In the genomic region with DNA sequence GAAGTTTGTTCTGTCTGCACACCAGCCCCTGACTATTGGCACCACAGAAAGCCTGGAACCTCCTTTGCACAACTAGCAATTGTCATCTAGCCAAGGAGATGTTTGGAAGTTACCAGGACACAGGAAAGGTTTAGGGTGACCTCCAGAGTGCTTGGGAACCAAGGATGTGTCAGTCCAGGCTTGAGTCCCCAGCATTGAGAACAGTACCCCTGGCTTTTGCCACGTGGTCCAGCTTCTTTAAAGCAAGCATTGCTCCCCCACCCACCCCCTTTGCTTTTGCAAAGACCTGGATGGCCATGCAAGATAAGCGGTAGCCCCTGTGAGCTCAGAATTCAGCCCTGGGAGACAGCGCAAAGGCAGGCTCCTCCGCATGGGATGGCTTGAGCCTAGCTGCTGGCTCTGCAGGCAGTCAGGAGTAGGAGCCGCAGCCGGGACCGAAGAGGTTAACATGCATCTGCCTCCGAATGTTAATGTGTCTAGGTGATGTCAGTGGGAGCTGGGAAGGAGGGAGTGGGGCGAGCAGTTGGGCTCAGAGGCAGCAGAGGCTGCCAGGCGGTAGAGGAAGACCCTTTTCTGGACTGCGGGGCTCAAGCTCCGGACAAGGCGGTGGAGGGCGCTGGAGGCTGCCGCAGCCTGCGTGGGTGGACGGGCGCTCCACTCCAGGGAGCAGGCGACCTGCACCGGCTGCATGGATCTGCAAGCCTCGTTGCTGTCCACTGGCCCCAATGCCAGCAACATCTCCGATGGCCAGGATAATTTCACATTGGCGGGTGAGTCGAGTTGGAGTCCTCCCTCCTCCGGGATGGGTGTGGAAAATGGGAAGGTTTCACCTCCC, we compare ENCODE assay signal across 7 mouse cellular contexts. TPM values are rescaled to one million over a fixed set of nuclear protein-coding genes. Genes with fewer than 3 reads are reported as not detected.
A peak's percentile ranks its signal among the peaks of the same experiment; 100 is the strongest.
DNase-seq lines count a peak whose midpoint lies in the region; ATAC-seq and TF ChIP-seq lines count a peak whose summit lies in the region.

A gene (plus strand): TSS at position 414 of the 835 bp plus-strand sequence.

- 0 out of 2 replicates have a peak, but pooled peaks have one; percentile 7 for TF ChIP-seq CTCF in testis, adult 2 months (IDR thresholded peaks at IDR 0.05; ENCODE audit: control insufficient read depth, insufficient read depth, insufficient replicate concordance, low read depth, low read length)

- peak within 1 kb of the TSS; percentile 71 for H3K4me2 ChIP-seq in limb, embryonic 12.5 days
- H3K4me2 ChIP-seq in midbrain, embryonic 15.5 days: peak within 1 kb of the TSS; percentile 80

- H3K9me3 ChIP-seq in limb, embryonic 12.5 days: no peaks in the 10 kb centered on the region
- H3K9me3 ChIP-seq in midbrain, embryonic 15.5 days: no peaks in the 10 kb centered on the region

- peaks cover 53% of the 10 kb centered on the region for H3K27me3 ChIP-seq in limb, embryonic 12.5 days
- H3K27me3 ChIP-seq in midbrain, embryonic 15.5 days (replicated peaks): 0 out of 2 replicates have a peak, but pooled peaks cover 3% of the 10 kb centered on the region
- no peaks in the 10 kb centered on the region for H3K27me3 ChIP-seq in testis, adult 2 months (ENCODE audit: control insufficient read depth, insufficient read depth, low read length)

- WGBS in limb, embryonic 12.5 days: 1% methylated on average over 25 of the region's 25 CpGs
- under 1% methylated on average over 25 of the region's 25 CpGs for WGBS in midbrain, embryonic 15.5 days

- peak within 1 kb of the TSS; percentile 17; the same call in 1 of the 2 replicates for H3K4me3 ChIP-seq in brown adipose tissue, adult 24 weeks (ENCODE audit: insufficient read depth, low read depth, low read length)
- H3K4me3 ChIP-seq in limb, embryonic 12.5 days (replicated peaks): peak within 1 kb of the TSS; percentile 37
- H3K4me3 ChIP-seq in midbrain, embryonic 15.5 days: peak within 1 kb of the TSS; percentile 51
- peak within 1 kb of the TSS; percentile 2 for H3K4me3 ChIP-seq in testis, adult 2 months (ENCODE audit: control insufficient read depth, low read depth, low read length)

- DNase-seq in embryo, embryonic 11.5 days (ENCODE audit: low read depth, low spot score): peak; percentile 40
- DNase-seq in gastrocnemius, postnatal 4 days (ENCODE audit: low spot score in 2 of 2): peak; percentile 43 to 58
- peak; percentile 37 for DNase-seq in kidney, adult 9 months

- no peaks in the 10 kb centered on the region for H3K4me1 ChIP-seq in brown adipose tissue, adult 24 weeks (ENCODE audit: control insufficient read depth, insufficient read depth, insufficient read length, low read length)
- H3K4me1 ChIP-seq in limb, embryonic 12.5 days (replicated peaks): peaks cover 10% of the 10 kb centered on the region
- H3K4me1 ChIP-seq in midbrain, embryonic 15.5 days: peaks cover 25% of the 10 kb centered on the region
- peaks cover 9% of the 10 kb centered on the region for H3K4me1 ChIP-seq in testis, adult 2 months (ENCODE audit: control insufficient read depth, insufficient read depth, low read length)

- no peak for TF ChIP-seq POLR2A in testis, adult 2 months (IDR thresholded peaks at IDR 0.05; ENCODE audit: control insufficient read depth, low read depth, low read length)

- ATAC-seq in limb, embryonic 12.5 days (ENCODE audit: insufficient number of reproducible peaks, insufficient read depth, low FRiP score, low TSS enrichment, low read depth): peak; percentile 76
- ATAC-seq in midbrain, embryonic 15.5 days (replicated peaks): peak; percentile 92

- H3K9ac ChIP-seq in limb, embryonic 12.5 days (replicated peaks): peak within 1 kb of the TSS; percentile 4
- peak within 1 kb of the TSS; percentile 55 for H3K9ac ChIP-seq in midbrain, embryonic 15.5 days

- H3K27ac ChIP-seq in brown adipose tissue, adult 24 weeks (replicated peaks; ENCODE audit: low read depth, low read length): no peak within 1 kb of the TSS
- H3K27ac ChIP-seq in limb, embryonic 12.5 days: no peak within 1 kb of the TSS
- H3K27ac ChIP-seq in midbrain, embryonic 15.5 days: peak within 1 kb of the TSS; percentile 59
- H3K27ac ChIP-seq in testis, adult 2 months (ENCODE audit: control insufficient read depth, insufficient read depth, low read depth, low read length): no peak within 1 kb of the TSS

- no peaks in the 10 kb centered on the region for H3K36me3 ChIP-seq in limb, embryonic 12.5 days
- no peaks in the 10 kb centered on the region for H3K36me3 ChIP-seq in midbrain, embryonic 15.5 days (replicated peaks)
- H3K36me3 ChIP-seq in testis, adult 2 months (ENCODE audit: control insufficient read depth, insufficient read depth, low read length): no peaks in the 10 kb centered on the region

RNA-seq across cellular contexts. Expression of the gene that starts here (rescaled TPM):
- not detected in 2 replicates for polyA plus RNA-seq in brown adipose tissue, adult 24 weeks (2012; ENCODE audit: insufficient read depth, insufficient read length, missing spikeins)
- total RNA-seq in gastrocnemius, postnatal 4 days (2021): 1 to 10 TPM; 2.7 to 3.9 TPM
- 0.90 and 1.2 TPM in 2 replicates for polyA plus RNA-seq in limb, embryonic 12.5 days (2016; fragmentation: Nextera tagmentation; extraction: Ambion mirVana)
- polyA plus RNA-seq in midbrain, embryonic 15.5 days (2015; fragmentation: Nextera tagmentation; extraction: Ambion mirVana): 5.3 and 5.8 TPM in 2 replicates
- polyA plus RNA-seq in testis, adult 2 months (2012; rRNA removed): 0.37 and 0.71 TPM in 2 replicates
